Mouse (Mus musculus) bone marrow, adult 2 months (tissue): ENCODE results near the gene Nhsl1. TPM values are rescaled to one million over a fixed set of nuclear protein-coding genes. Genes with fewer than 3 reads are reported as not detected.

Experiments
- H3K27ac ChIP-seq: fragments of 200-500 bp; 2 replicates; pipeline ENCODE4 v1.5.1; 2012; ENCODE audit warnings: low read depth, mild to moderate bottlenecking, control low read depth, inconsistent platforms, low read length; ENCODE audit not compliant: control insufficient read depth, poor library complexity, insufficient read depth
- H3K4me1 ChIP-seq: fragments of 200-500 bp; 2 replicates; pipeline ENCODE4 v1.6.1; 2011; ENCODE audit warnings: low read length; ENCODE audit not compliant: control insufficient read depth, insufficient read depth
- H3K4me3 ChIP-seq: fragments of 200-500 bp; replicated peaks from 2 replicates; pipeline ENCODE3; 2011; ENCODE audit warnings: mild to moderate bottlenecking, low read depth, low read length, control low read depth; ENCODE audit not compliant: control insufficient read depth
- CTCF ChIP-seq: fragments of 200-500 bp; IDR thresholded peaks from 2 replicates; pipeline ENCODE4 v1.5.1; 2011; ENCODE audit warnings: low read length, control low read depth; ENCODE audit not compliant: control insufficient read depth, insufficient read depth
- POLR2A ChIP-seq: fragments of 200-500 bp; IDR thresholded peaks from 2 replicates; pipeline ENCODE4 v1.6.1; 2011; ENCODE audit warnings: low read depth, mild to moderate bottlenecking, control low read depth, low read length, borderline replicate concordance; ENCODE audit not compliant: control insufficient read depth
- WGBS: fragments of 180-500 bp; shearing (Covaris S2); methylation state at CpG from one replicate; pipeline ENCODE4 v1.1.7; 2018; 5-methylcytosine and 5-hydroxymethylcytosine counted together
- polyA plus RNA-seq: library from polyadenylated mRNA; stranded (reverse); fragments of >200 nt; gene quantifications from 2 replicates; pipeline ENCODE4 v1.2.4, GENCODE M21; 2011; ENCODE audit warnings: low replicate concordance; ENCODE audit not compliant: missing spikeins, insufficient read depth, insufficient read length

Nhsl1 gene
- polyA plus RNA-seq, 1 experiment = 1.6 TPM

- TF ChIP-seq POLR2A (no peak), CTCF (no peak)
- Histone ChIP-seq H3K27ac (no peak overlapping the region), H3K4me1 (no peaks in the 10 kb centered on the region), H3K4me3 (no peak overlapping the region)
- 76% methylated on average over 7 of the region's 7 CpGs for WGBS
These were observed 169.5 kb downstream of the Nhsl1 start for GRCm38 (mm10) chr10:18488239-18488803.

DNA sequence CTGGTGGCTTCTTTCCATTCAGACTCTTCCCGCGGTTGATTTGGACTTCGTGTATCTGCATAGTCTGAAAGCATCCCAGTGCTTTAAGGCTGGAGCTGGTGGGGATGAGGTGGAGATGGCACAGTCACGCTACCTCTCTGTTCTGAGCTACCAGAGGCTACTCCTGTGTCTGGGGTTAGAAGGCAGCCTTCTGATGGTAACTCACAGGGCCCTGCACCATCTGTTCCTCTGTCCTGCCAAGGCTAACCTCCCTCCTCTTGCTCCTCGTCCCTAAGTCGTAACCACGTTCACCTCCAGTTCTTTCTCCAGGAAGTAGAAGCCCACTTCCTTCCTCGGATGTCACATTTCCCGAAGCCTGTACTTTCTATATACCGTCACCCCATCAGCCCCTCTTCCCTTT is 171.2 kb downstream of the Nhsl1 start:
- no peak for TF ChIP-seq POLR2A
- TF ChIP-seq CTCF = no peak
- no peak overlapping the region for H3K4me3 ChIP-seq

GRCm38 (mm10) chr10:18491952-18492351 is 173.2 kb downstream of the Nhsl1 start:
- no peak for TF ChIP-seq CTCF
- no peak for TF ChIP-seq POLR2A
- 26% methylated on average over 4 of the region's 4 CpGs for WGBS
- H3K4me3 ChIP-seq = no peak overlapping the region
- no peaks in the 10 kb centered on the region for H3K4me1 ChIP-seq
- no peak overlapping the region for H3K27ac ChIP-seq

More for the DNA sequence above, 171.2 kb downstream of the Nhsl1 start:
- 36% methylated on average over 10 of the region's 10 CpGs for WGBS
- Histone ChIP-seq H3K27ac (no peak overlapping the region), H3K4me1 (no peaks in the 10 kb centered on the region)

DNA sequence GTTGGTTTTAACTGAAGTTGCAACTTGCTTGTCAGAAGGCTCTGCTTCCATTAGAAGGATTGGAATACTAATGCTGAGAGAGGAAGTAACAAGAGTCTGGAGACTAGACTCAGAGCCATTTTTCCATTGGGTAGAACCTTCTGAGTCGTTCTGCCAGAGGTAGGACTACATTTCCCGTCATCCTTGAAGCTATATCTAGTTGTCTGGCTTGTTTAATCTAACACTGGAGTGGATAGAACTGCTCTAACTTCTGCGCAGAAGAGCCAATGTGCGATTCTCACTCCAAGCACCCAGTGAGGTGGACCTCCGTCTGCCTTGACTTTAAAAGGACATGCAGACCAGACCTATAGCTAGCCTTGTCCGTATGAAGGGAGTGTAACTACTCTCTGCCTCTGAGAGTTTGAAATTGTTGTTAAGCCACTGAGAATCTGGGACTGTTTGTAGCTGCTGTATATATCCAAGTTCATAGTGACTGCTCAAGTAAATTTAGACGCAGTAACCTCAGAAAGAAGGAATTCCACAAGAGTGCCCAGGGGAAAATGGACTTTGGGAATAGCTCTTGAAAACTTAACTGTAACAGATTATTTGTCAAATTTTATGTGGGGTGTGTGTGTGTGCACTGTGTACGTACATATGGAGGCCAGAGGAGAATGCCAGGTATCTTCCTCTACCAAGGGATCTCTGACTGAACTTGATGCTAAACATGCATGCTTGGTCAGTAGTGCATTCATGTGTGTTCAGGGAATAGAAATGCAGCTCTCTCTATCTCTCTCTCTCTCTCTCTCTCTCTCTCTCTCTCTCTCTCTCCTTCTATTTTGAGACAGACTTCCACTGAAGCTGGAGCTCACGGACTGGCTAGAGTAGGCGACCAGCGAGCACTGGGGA is 174.5 kb downstream of the Nhsl1 start:
- TF ChIP-seq CTCF = no peak
- no peak for TF ChIP-seq POLR2A
- H3K27ac ChIP-seq = no peak overlapping the region
- 79% methylated on average over 11 of the region's 11 CpGs for WGBS

GRCm38 (mm10) chr10:18494249-18494648 is 175.5 kb downstream of the Nhsl1 start:
- TF ChIP-seq CTCF (no peak), POLR2A (no peak)
- no peak overlapping the region for H3K27ac ChIP-seq
- WGBS = 73% methylated on average over 7 of the region's 7 CpGs
- H3K4me3 ChIP-seq = no peak overlapping the region
- no peaks in the 10 kb centered on the region for H3K4me1 ChIP-seq

More for the DNA sequence above, 174.5 kb downstream of the Nhsl1 start:
- Histone ChIP-seq H3K4me1 (no peaks in the 10 kb centered on the region), H3K4me3 (no peak overlapping the region)

DNA sequence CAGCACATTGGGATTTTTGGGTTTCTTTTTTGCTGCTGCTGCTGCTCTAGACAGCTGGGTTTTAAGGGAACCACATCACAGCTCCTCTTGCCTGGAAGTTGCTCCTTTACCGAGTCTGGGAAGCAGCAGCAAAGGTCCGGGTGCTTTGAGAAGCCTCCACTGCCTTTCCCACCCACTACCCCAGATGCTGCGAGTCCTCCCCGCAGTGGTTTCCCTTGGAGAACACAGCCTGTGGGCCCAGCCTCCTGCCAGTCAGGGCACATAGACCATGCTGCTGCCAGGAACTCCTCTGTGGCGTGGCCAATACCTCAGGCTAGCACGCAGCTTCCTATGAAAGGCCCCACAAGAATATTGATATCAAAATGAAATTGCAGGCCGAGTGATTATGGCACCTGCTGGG is 178.3 kb downstream of the Nhsl1 start:
- H3K4me3 ChIP-seq = no peak overlapping the region
- H3K27ac ChIP-seq = no peak overlapping the region; the same call in 1 of the 2 replicates
- 73% methylated on average over 7 of the region's 7 CpGs for WGBS
- H3K4me1 ChIP-seq = no peaks in the 10 kb centered on the region
- TF ChIP-seq POLR2A (no peak), CTCF (no peak)

DNA sequence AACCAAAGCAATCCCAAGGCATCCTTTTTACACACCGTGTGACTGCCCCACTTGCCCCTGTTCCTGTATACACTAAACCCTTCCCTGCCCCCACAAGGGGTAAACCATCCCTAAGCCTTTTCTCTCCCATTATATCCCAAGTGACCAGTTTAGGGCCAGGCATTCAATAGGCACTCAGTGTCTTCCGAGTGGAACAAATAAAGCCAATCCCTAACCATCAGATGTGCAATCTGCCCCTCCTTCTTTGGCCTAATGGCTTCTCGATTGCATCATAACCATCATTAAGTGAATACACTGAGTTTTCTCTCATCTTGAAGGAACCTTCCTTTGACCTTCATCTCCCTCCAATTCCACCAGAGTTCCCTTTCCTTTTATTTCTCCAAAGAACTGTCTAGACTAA is 183.2 kb downstream of the Nhsl1 start:
- 72% methylated on average over 3 of the region's 3 CpGs for WGBS
- no peak overlapping the region for H3K27ac ChIP-seq
- no peak for TF ChIP-seq POLR2A
- no peak for TF ChIP-seq CTCF
- no peak overlapping the region for H3K4me3 ChIP-seq
- H3K4me1 ChIP-seq = no peaks in the 10 kb centered on the region

DNA sequence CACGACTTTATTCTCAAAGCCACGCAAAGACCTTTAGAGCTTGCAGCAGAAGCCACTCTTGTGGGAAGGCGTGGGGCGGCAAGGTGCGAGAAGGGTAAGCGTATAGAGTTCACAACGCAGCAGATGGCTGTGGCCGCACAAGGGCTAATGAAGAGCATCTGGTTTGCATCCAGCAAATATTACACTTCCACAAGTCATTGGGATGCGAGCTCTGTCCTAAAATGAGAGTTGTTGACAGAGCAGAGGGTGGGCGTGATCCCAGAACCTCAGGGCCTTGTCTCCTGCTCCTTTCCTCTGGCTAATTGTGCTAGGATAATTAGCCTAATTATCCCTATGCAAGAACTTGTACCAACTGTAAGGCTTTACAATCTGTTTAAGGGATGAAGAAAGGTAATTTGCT is 186.9 kb downstream of the Nhsl1 start:
- TF ChIP-seq CTCF (no peak), POLR2A (no peak)
- Histone ChIP-seq H3K27ac (no peak overlapping the region), H3K4me1 (no peaks in the 10 kb centered on the region), H3K4me3 (no peak overlapping the region)
- 85% methylated on average over 10 of the region's 10 CpGs for WGBS
